Comparison of ENCODE assay signal across 8 mouse cellular contexts in the genomic region with DNA sequence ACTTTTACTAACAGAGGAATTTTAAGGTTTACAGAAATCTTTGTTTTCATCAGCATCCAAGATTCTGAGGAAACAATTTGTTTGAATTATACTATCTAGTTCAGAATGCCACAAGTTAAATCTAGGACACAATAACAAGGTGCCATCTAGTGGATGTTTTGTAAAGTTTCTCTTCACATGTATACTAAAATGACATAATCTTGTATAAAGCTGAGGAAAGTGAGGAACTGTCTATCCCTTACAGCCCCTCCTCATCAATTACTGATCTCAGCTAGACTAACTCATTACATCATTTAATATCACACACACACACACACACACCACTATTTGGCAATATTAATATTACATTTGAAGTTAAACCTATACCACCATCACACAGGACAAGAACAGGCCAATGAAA.
A peak's percentile ranks its signal among the peaks of the same experiment; 100 is the strongest.
DNase-seq lines count a peak whose midpoint lies in the region; ATAC-seq and TF ChIP-seq lines count a peak whose summit lies in the region.

No protein-coding gene starts in this region.

- H3K9me3 ChIP-seq in stomach, postnatal 0 days (ENCODE audit: control insufficient read depth, low read length), result no peaks in the 10 kb centered on the region
- no peaks in the 10 kb centered on the region for H3K9me3 ChIP-seq in heart, embryonic 10.5 days

- ATAC-seq in stomach, postnatal 0 days (ENCODE audit: low FRiP score, low TSS enrichment), result no peak

- H3K36me3 ChIP-seq in heart, adult 2 months (ENCODE audit: control insufficient read depth, insufficient read depth, low read length), result no peaks in the 10 kb centered on the region
- H3K36me3 ChIP-seq in stomach, postnatal 0 days (ENCODE audit: control insufficient read depth, insufficient read depth, low read length), result no peaks in the 10 kb centered on the region
- H3K36me3 ChIP-seq in heart, embryonic 10.5 days, result no peaks in the 10 kb centered on the region

- no peaks in the 10 kb centered on the region for H3K79me2 ChIP-seq in heart, adult 2 months (replicated peaks; ENCODE audit: control insufficient read depth, insufficient read depth, low read length)

- H3K4me3 ChIP-seq in heart, adult 2 months, result no peak overlapping the region
- no peak overlapping the region for H3K4me3 ChIP-seq in stomach, postnatal 0 days (ENCODE audit: low read depth, low read length)
- H3K4me3 ChIP-seq in heart, embryonic 10.5 days, result no peak overlapping the region

- intact Hi-C loops in heart, adult 2 months (cut with DNase I), result loop anchor here (2.0 to 5.0 kb wide), 2 partner anchors 52 to 426 kb away; no protein-coding TSS in a partner anchor

- H3K9ac ChIP-seq in heart, adult 2 months (ENCODE audit: low read depth, low read length), result no peak overlapping the region
- H3K9ac ChIP-seq in stomach, postnatal 0 days (ENCODE audit: low read length), result no peak overlapping the region

- TF ChIP-seq CTCF in heart, adult 2 months (IDR thresholded peaks at IDR 0.05), result peak; percentile 68
- TF ChIP-seq CTCF in stomach, postnatal 0 days (IDR thresholded peaks at IDR 0.05; ENCODE audit: low read depth), result peak; percentile 72

- DNase-seq in heart, adult 2 months, result no peak
- no peak for DNase-seq in heart, adult 9 months (ENCODE audit: low spot score in 2 of 2)
- DNase-seq in thymus, postnatal 0 days (ENCODE audit: low spot score), result peak; percentile 41
- no peak for DNase-seq in thymus, adult 18-20 months
- DNase-seq in induced T-regulatory cell, adult 2 months (ENCODE audit: low read depth), result peak; percentile 60
- DNase-seq in stomach, postnatal 0 days (ENCODE audit: low spot score), result no peak
- DNase-seq in spleen, postnatal 10 days (ENCODE audit: low spot score in 2 of 2), result no peak
- DNase-seq in heart, embryonic 10.5 days (ENCODE audit: low spot score), result no peak

- no peak for TF ChIP-seq POLR2A in heart, adult 2 months (IDR thresholded peaks at IDR 0.05; ENCODE audit: insufficient read depth, low read depth, low read length)

- H3K4me2 ChIP-seq in stomach, postnatal 0 days (replicated peaks; ENCODE audit: low read depth), result no peak overlapping the region

- H3K27ac ChIP-seq in heart, adult 2 months, result no peak overlapping the region
- no peak overlapping the region for H3K27ac ChIP-seq in stomach, postnatal 0 days (replicated peaks)
- H3K27ac ChIP-seq in heart, embryonic 10.5 days, result no peak overlapping the region

- no peaks in the 10 kb centered on the region for H3K27me3 ChIP-seq in heart, adult 2 months (ENCODE audit: control insufficient read depth, insufficient read depth, low read length)
- no peaks in the 10 kb centered on the region for H3K27me3 ChIP-seq in stomach, postnatal 0 days (ENCODE audit: control insufficient read depth, insufficient read depth, low read length)
- H3K27me3 ChIP-seq in heart, embryonic 10.5 days (ENCODE audit: insufficient read depth, poor library complexity, severe bottlenecking), result no peaks in the 10 kb centered on the region

- no peak for TF ChIP-seq EP300 in heart, adult 2 months (IDR thresholded peaks at IDR 0.05; ENCODE audit: insufficient read depth, low read depth, low read length)
- TF ChIP-seq EP300 in stomach, postnatal 0 days (optimal IDR thresholded peaks at IDR 0.05), result no peak

- H3K4me1 ChIP-seq in heart, adult 2 months (ENCODE audit: control insufficient read depth, insufficient read depth, low read length), result peaks cover 1% of the 10 kb centered on the region; the same call in 1 of the 2 replicates
- H3K4me1 ChIP-seq in stomach, postnatal 0 days (replicated peaks; ENCODE audit: control insufficient read depth, insufficient read depth), result no peaks in the 10 kb centered on the region
- peaks cover 18% of the 10 kb centered on the region for H3K4me1 ChIP-seq in heart, embryonic 10.5 days

Comparison
In these comparisons a context has a peak if more than half of its experiments do, and no peak if none do; other contexts are left out.
1. DNase-seq: peak in thymus, postnatal 0 days (single experiment) and induced T-regulatory cell, adult 2 months (single experiment); none in heart, adult 2 months (0 of 2), heart, adult 9 months (0 of 2), thymus, adult 18-20 months (0 of 2), stomach, postnatal 0 days (single experiment), spleen, postnatal 10 days (0 of 2) and heart, embryonic 10.5 days (single experiment).